Mouse (Mus musculus) hindbrain, embryonic 12.5 days (tissue): ENCODE data around the gene Atg4c. TPM values are rescaled to one million over a fixed set of nuclear protein-coding genes. Genes with fewer than 3 reads are reported as not detected.

Source experiments
- ATAC-seq: fragments of 200-750 bp; cut with Nextera tagmentation; 2 replicates; pipeline ENCODE4 v1.8.0; 2017; ENCODE audit warnings: moderate TSS enrichment; ENCODE audit not compliant: low FRiP score
- H3K27ac ChIP-seq: fragments of 300-500 bp; sonication (generic); 2 replicates; pipeline ENCODE4 v1.5.1; 2016; ENCODE audit warnings: mild to moderate bottlenecking
- H3K27me3 ChIP-seq: fragments of 300-500 bp; sonication (generic); 2 replicates; pipeline ENCODE4 v1.6.1; 2016; ENCODE audit warnings: mild to moderate bottlenecking
- H3K36me3 ChIP-seq: fragments of 300-500 bp; sonication (generic); 2 replicates; pipeline ENCODE4 v1.6.1; 2016; ENCODE audit warnings: mild to moderate bottlenecking
- H3K4me1 ChIP-seq: fragments of 300-500 bp; sonication (generic); 2 replicates; pipeline ENCODE4 v1.6.1; 2016
- H3K4me2 ChIP-seq: fragments of 300-500 bp; sonication (generic); replicated peaks from 2 replicates; pipeline ENCODE4 v1.6.1; 2016; ENCODE audit warnings: mild to moderate bottlenecking
- H3K4me3 ChIP-seq: fragments of 300-500 bp; sonication (generic); 2 replicates; pipeline ENCODE4 v1.5.1; 2016; ENCODE audit warnings: mild to moderate bottlenecking
- H3K9ac ChIP-seq: fragments of 300-500 bp; sonication (generic); 2 replicates; pipeline ENCODE4 v1.6.1; 2016; ENCODE audit warnings: mild to moderate bottlenecking, moderate library complexity
- H3K9me3 ChIP-seq: fragments of 300-500 bp; sonication (generic); replicated peaks from 2 replicates; pipeline ENCODE4 v1.6.1; 2016; ENCODE audit warnings: mild to moderate bottlenecking
- WGBS: fragments of 180-500 bp; shearing (Covaris S2); methylation state at CpG from one replicate; pipeline ENCODE4 v1.1.7; 2016; 5-methylcytosine and 5-hydroxymethylcytosine counted together
- polyA plus RNA-seq: library from polyadenylated mRNA; unstranded; fragments of >200 nt; fragmentation: Nextera tagmentation; extraction: Ambion mirVana; gene quantifications from 2 replicates; pipeline ENCODE4 v1.2.1, GENCODE M21; 2016

Atg4c gene
- polyA plus RNA-seq, 1 experiment from 2014 or later, result 19.8 TPM

DNA sequence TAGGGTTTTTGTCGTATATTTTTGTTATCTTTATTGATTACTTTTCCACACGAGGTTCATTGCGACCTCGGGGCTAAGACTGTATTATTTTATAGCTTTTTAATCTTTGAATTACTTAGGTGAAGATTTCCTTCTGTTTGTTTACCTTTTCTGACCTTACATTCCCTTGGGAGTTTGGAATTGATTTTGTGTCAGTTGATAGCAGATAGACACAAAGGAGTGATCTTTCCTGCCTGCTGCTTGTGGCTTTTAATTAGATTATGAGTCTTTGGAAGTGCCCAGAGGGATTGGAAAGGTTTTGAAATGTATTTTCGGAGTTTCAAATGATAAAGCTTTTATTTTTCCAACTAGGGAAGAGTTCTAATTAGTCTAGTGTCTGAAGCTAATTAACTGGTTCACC, 1.1 kb downstream of the Atg4c start:
- no peaks in the 10 kb centered on the region for H3K9me3 ChIP-seq
- no peak overlapping the region; the same call in 1 of the 2 replicates for H3K27ac ChIP-seq
- WGBS, result 44% methylated on average over 5 of the region's 5 CpGs
- peak overlapping the region; percentile 64 for H3K4me3 ChIP-seq
- 0 out of 2 replicates have a peak, but pooled peaks cover 5% of the 10 kb centered on the region for H3K4me1 ChIP-seq
- H3K4me2 ChIP-seq, result peak overlapping the region; percentile 59
- no peaks in the 10 kb centered on the region for H3K36me3 ChIP-seq
- ATAC-seq, result no peak
- peak overlapping the region; percentile 71; the same call in 1 of the 2 replicates for H3K9ac ChIP-seq
- H3K27me3 ChIP-seq, result no peaks in the 10 kb centered on the region

DNA sequence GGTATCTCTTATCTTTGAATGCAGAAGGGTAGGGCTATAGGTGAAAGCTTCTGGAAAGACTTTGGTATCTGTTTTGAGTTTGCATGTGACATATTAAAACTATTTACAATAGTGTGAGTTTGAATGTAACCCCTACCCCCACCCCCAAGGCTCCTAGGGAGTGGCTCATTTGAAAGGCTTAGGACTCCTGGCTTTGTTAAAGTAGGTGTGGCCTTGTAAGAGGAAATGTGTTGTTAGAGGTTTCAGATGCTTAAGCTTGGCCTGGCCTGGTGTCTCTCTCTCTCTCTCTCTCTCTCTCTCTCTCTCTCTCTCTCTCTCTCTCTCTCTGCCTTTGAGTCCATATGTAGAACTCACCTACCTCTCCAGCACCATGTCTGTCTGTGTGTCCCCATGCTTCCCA, 5.0 kb downstream of the Atg4c start:
- H3K4me2 ChIP-seq, result no peak overlapping the region

GRCm38 (mm10) chr4:99199757-99200251, 6.1 kb downstream of the Atg4c start:
- Histone ChIP-seq H3K4me1 (no peaks in the 10 kb centered on the region), H3K27me3 (no peaks in the 10 kb centered on the region), H3K27ac (no peak overlapping the region), H3K4me2 (no peak overlapping the region), H3K4me3 (no peak overlapping the region), H3K9me3 (no peaks in the 10 kb centered on the region), H3K9ac (no peak overlapping the region), H3K36me3 (no peaks in the 10 kb centered on the region)
- WGBS, result 81% methylated on average over 13 of the region's 13 CpGs
- no peak for ATAC-seq

More for the DNA sequence above, 5.0 kb downstream of the Atg4c start:
- H3K27me3 ChIP-seq, result no peaks in the 10 kb centered on the region
- no peak overlapping the region for H3K9ac ChIP-seq
- H3K27ac ChIP-seq, result no peak overlapping the region
- no peaks in the 10 kb centered on the region for H3K4me1 ChIP-seq
- no peaks in the 10 kb centered on the region for H3K36me3 ChIP-seq
- H3K9me3 ChIP-seq, result no peaks in the 10 kb centered on the region
- H3K4me3 ChIP-seq, result no peak overlapping the region
- ATAC-seq, result no peak

- no peaks in the 10 kb centered on the region for H3K27me3 ChIP-seq
- H3K4me2 ChIP-seq, result no peak overlapping the region
- H3K4me1 ChIP-seq, result no peaks in the 10 kb centered on the region
- no peak overlapping the region for H3K27ac ChIP-seq
- no peaks in the 10 kb centered on the region for H3K9me3 ChIP-seq
- H3K36me3 ChIP-seq, result no peaks in the 10 kb centered on the region
- H3K9ac ChIP-seq, result no peak overlapping the region
- ATAC-seq, result no peak
- no peak overlapping the region for H3K4me3 ChIP-seq
- 95% methylated on average over 7 of the region's 7 CpGs for WGBS
Measured at GRCm38 (mm10) chr4:99200383-99201136, 6.8 kb downstream of the Atg4c start.

GRCm38 (mm10) chr4:99205773-99206172, 12.0 kb downstream of the Atg4c start:
- no peak for ATAC-seq
- 95% methylated on average over 6 of the region's 6 CpGs for WGBS
- Histone ChIP-seq H3K27me3 (no peaks in the 10 kb centered on the region), H3K4me3 (no peak overlapping the region), H3K27ac (no peak overlapping the region), H3K36me3 (no peaks in the 10 kb centered on the region), H3K9me3 (no peaks in the 10 kb centered on the region), H3K9ac (no peak overlapping the region), H3K4me2 (no peak overlapping the region), H3K4me1 (no peaks in the 10 kb centered on the region)

DNA sequence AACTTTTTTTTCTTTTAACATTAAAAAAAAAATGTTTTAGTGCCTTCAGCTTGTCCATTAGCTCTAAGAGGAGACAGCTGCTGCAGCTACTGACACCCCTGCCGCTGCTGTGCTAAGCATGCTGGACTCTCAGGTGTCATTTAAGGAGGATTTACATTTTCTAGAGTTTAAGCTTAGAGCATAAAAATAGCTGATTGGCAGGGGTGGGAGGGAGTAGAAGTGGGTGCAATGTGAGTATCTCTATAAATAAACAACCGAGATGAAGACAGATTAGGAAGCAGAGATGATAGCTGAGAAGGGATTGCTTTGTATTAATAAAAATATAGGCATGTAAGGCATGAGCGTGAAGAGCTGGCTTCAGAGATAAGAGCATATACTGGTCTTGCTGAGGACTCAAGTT, 12.6 kb downstream of the Atg4c start:
- no peaks in the 10 kb centered on the region for H3K4me1 ChIP-seq
- no peak overlapping the region for H3K9ac ChIP-seq
- no peaks in the 10 kb centered on the region for H3K9me3 ChIP-seq
- no peaks in the 10 kb centered on the region for H3K36me3 ChIP-seq
- no peaks in the 10 kb centered on the region for H3K27me3 ChIP-seq
- WGBS, result 83% methylated on average over 3 of the region's 3 CpGs
- H3K27ac ChIP-seq, result no peak overlapping the region
- H3K4me3 ChIP-seq, result no peak overlapping the region
- no peak for ATAC-seq
- no peak overlapping the region for H3K4me2 ChIP-seq

DNA sequence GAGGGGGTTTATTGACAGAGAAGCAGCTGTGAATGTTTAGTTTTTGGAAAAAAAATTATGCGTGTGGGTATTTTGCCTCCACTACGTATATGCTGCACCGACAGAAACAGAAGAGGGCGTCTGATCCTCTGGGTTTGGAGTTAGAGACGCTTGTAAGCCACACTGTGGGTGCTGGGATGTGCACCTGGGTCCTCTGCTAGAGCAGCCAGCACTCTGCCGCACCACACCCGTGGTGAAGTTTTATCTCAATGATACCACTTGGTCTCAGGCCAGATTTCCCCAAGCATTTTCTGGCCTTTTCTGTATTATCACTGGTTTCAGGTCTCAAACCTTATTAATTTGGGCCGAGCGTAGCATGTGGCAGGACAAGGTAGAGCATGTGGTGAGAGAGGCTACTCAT, 16.4 kb downstream of the Atg4c start:
- Histone ChIP-seq H3K9me3 (no peaks in the 10 kb centered on the region), H3K36me3 (peaks cover 4% of the 10 kb centered on the region), H3K9ac (no peak overlapping the region), H3K4me3 (no peak overlapping the region), H3K27ac (no peak overlapping the region), H3K4me2 (no peak overlapping the region), H3K4me1 (no peaks in the 10 kb centered on the region), H3K27me3 (no peaks in the 10 kb centered on the region)
- WGBS, result 94% methylated on average over 9 of the region's 9 CpGs
- no peak for ATAC-seq

DNA sequence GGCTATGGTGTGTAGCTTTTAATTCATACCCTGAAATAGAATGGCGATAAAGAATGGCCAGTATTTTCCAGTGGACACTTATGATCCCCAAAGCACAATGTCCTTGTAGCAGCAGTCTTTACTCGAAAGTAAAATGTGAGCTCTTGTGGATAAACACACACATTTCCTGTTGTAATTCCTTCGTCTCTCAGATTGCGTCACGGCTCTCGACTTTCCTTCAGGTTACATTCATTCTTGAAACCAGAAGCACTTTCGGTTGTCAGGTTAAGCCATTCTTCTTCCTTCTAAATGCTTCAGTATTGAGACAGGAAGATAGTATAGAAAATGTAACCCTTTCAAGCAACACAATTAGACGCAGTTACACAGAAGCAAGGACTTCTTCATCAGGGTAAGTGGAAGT, 17.9 kb downstream of the Atg4c start:
- Histone ChIP-seq H3K9me3 (no peaks in the 10 kb centered on the region), H3K4me3 (no peak overlapping the region), H3K4me1 (no peaks in the 10 kb centered on the region), H3K4me2 (no peak overlapping the region), H3K27me3 (no peaks in the 10 kb centered on the region), H3K27ac (no peak overlapping the region), H3K9ac (no peak overlapping the region), H3K36me3 (peaks cover 4% of the 10 kb centered on the region)
- ATAC-seq, result no peak
- 82% methylated on average over 8 of the region's 8 CpGs for WGBS

GRCm38 (mm10) chr4:99213123-99213522, 19.4 kb downstream of the Atg4c start:
- Histone ChIP-seq H3K27ac (no peak overlapping the region), H3K9me3 (no peaks in the 10 kb centered on the region), H3K9ac (no peak overlapping the region), H3K4me2 (no peak overlapping the region), H3K36me3 (peaks cover 4% of the 10 kb centered on the region), H3K27me3 (no peaks in the 10 kb centered on the region), H3K4me1 (no peaks in the 10 kb centered on the region), H3K4me3 (no peak overlapping the region)
- WGBS, result 84% methylated on average over 4 of the region's 4 CpGs
- no peak for ATAC-seq

GRCm38 (mm10) chr4:99222221-99222620, 28.5 kb downstream of the Atg4c start:
- no peak for ATAC-seq
- H3K27ac ChIP-seq, result no peak overlapping the region
- H3K4me2 ChIP-seq, result no peak overlapping the region
- no peaks in the 10 kb centered on the region for H3K9me3 ChIP-seq
- peaks cover 5% of the 10 kb centered on the region for H3K36me3 ChIP-seq
- H3K4me3 ChIP-seq, result no peak overlapping the region
- H3K27me3 ChIP-seq, result no peaks in the 10 kb centered on the region
- 0 out of 2 replicates have a peak, but pooled peaks cover 3% of the 10 kb centered on the region for H3K4me1 ChIP-seq
- WGBS, result 75% methylated on average over 8 of the region's 8 CpGs
- H3K9ac ChIP-seq, result no peak overlapping the region

DNA sequence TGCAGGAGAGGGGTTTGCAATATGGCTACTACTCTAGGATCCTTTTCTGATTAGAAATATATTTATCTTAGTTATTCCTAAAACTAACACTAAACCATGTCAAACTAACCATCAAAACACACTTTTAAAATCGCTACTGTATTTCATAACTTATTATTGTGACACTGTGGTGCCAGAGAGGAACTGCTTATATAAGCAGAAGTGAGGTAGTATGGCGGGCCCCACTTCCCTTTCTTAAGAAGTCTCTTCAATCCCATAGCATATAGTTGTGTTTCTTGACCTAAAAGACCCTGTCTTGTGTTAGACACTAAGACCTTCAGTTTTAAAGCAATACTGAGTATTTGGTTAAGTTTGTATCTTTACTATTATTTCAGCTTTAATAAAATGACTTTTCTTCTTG, 31.1 kb downstream of the Atg4c start:
- 0 out of 2 replicates have a peak, but pooled peaks cover 3% of the 10 kb centered on the region for H3K4me1 ChIP-seq
- 87% methylated on average over 2 of the region's 2 CpGs for WGBS
- no peak overlapping the region for H3K4me3 ChIP-seq
- no peak overlapping the region for H3K9ac ChIP-seq
- no peaks in the 10 kb centered on the region for H3K27me3 ChIP-seq
- no peak overlapping the region for H3K4me2 ChIP-seq
- no peak overlapping the region for H3K27ac ChIP-seq
- no peaks in the 10 kb centered on the region for H3K9me3 ChIP-seq
- ATAC-seq, result no peak
- H3K36me3 ChIP-seq, result peaks cover 9% of the 10 kb centered on the region

DNA sequence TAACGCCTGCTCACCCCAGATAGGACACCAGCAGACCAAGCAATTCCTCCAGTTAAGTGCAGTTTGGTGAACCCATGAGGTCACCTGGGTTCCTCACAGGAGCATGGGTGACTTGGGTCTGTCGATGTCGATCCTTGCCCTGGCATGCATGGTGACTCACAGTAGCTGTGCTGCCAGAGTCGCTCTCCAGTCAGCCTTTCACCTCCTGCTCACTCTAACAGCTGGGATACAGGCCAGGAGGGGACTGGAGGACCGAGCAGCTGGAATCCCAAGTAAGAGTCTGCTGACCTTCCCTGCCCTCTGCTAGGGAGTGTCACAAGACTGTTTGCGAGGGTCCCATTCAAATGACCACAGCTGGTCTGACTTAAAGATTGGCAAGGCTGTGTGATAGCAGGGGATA, 33.5 kb downstream of the Atg4c start:
- 82% methylated on average over 6 of the region's 6 CpGs for WGBS
- Histone ChIP-seq H3K9ac (no peak overlapping the region), H3K27me3 (no peaks in the 10 kb centered on the region), H3K27ac (no peak overlapping the region), H3K4me2 (no peak overlapping the region), H3K4me1 (0 out of 2 replicates have a peak, but pooled peaks cover 1% of the 10 kb centered on the region), H3K4me3 (no peak overlapping the region), H3K36me3 (peaks cover 9% of the 10 kb centered on the region; the same call in 1 of the 2 replicates), H3K9me3 (no peaks in the 10 kb centered on the region)
- no peak for ATAC-seq

DNA sequence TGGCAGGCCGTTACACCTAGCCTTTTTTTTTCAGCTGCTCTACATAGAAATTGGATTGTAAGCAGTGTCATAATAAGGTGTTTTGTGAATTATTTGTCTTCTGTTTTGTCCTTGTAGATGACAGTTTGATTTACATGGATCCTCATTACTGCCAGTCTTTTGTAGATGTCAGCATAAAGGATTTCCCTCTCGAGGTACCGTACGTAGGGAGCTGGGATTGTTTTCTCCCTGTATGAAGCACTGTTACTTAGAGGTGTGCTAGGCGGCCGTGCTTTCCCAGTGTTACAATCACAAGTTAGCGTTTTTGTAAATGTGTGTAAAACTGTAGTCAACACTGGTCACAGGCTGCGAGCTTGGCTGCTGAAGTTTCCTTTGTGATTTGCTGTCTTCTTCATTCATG, 35.6 kb downstream of the Atg4c start:
- WGBS, result 84% methylated on average over 8 of the region's 8 CpGs
- Histone ChIP-seq H3K4me2 (no peak overlapping the region), H3K36me3 (peaks cover 12% of the 10 kb centered on the region; the same call in 1 of the 2 replicates), H3K27ac (no peak overlapping the region), H3K4me3 (no peak overlapping the region), H3K9ac (no peak overlapping the region), H3K9me3 (no peaks in the 10 kb centered on the region), H3K4me1 (no peaks in the 10 kb centered on the region), H3K27me3 (no peaks in the 10 kb centered on the region)
- no peak for ATAC-seq
